Mouse (Mus musculus) heart, adult 9 months (tissue): ENCODE data around the gene Prrg2.

Source experiments
- DNase-seq, 2 experiments: peaks; one replicate each; pipeline ENCODE4 v3.0.0; 2022; ENCODE audit warnings: low spot score in 2 of 2

The Prrg2 gene

GRCm38 (mm10) chr7:45090251-45090977 is 27.9 kb upstream of the Prrg2 start:
- no peak for DNase-seq

GRCm38 (mm10) chr7:45088597-45088996 is 26.1 kb upstream of the Prrg2 start:
- no peak for DNase-seq

GRCm38 (mm10) chr7:45086084-45086483 is 23.6 kb upstream of the Prrg2 start:
- no peak for DNase-seq

- no peak for DNase-seq
Observed at GRCm38 (mm10) chr7:45083300-45083890, 20.9 kb upstream of the Prrg2 start.

- DNase-seq = peak; percentile 74 to 87
Observed at GRCm38 (mm10) chr7:45082401-45083299, 20.2 kb upstream of the Prrg2 start.

GRCm38 (mm10) chr7:45081016-45081415 is 18.5 kb upstream of the Prrg2 start:
- DNase-seq = no peak

GRCm38 (mm10) chr7:45079856-45080255 is 17.4 kb upstream of the Prrg2 start:
- peak; percentile 85 to 90 for DNase-seq

GRCm38 (mm10) chr7:45078513-45078912 is 16.0 kb upstream of the Prrg2 start:
- peak; percentile 58 to 71 for DNase-seq

GRCm38 (mm10) chr7:45077829-45078228 is 15.4 kb upstream of the Prrg2 start:
- no peak for DNase-seq

- DNase-seq = no peak
Observed at GRCm38 (mm10) chr7:45077322-45077721, 14.8 kb upstream of the Prrg2 start.

GRCm38 (mm10) chr7:45076501-45076900 is 14.0 kb upstream of the Prrg2 start:
- DNase-seq = no peak

GRCm38 (mm10) chr7:45075405-45075804 is 12.9 kb upstream of the Prrg2 start:
- peak in 1 of 2 experiments; percentile 64 for DNase-seq

GRCm38 (mm10) chr7:45073949-45074348 is 11.5 kb upstream of the Prrg2 start:
- DNase-seq = no peak

GRCm38 (mm10) chr7:45073171-45073707 is 10.8 kb upstream of the Prrg2 start:
- DNase-seq = no peak

- no peak for DNase-seq
Observed at GRCm38 (mm10) chr7:45072230-45072629, 9.8 kb upstream of the Prrg2 start.

- no peak for DNase-seq
Observed at GRCm38 (mm10) chr7:45069671-45070070, 7.2 kb upstream of the Prrg2 start.

- peak in 1 of 2 experiments; percentile 46 for DNase-seq
Observed at GRCm38 (mm10) chr7:45068000-45068318, 5.5 kb upstream of the Prrg2 start.

- no peak for DNase-seq
Observed at GRCm38 (mm10) chr7:45067190-45067999, 4.9 kb upstream of the Prrg2 start.

GRCm38 (mm10) chr7:45061532-45062075 is 873 bp downstream of the Prrg2 start:
- DNase-seq = no peak

GRCm38 (mm10) chr7:45060632-45061122 is 1.8 kb downstream of the Prrg2 start:
- no peak for DNase-seq
